Mouse (Mus musculus): ENCODE results near the gene Cenpo.

GRCm38 (mm10) chr12:4189060-4189447, 45.0 kb downstream of the Cenpo start:
- peak; percentile 59 for TF ChIP-seq CTCF (IDR thresholded peaks at IDR 0.05; ENCODE audit: low read depth)
- TF ChIP-seq EP300 (IDR thresholded peaks at IDR 0.05; ENCODE audit: low read depth): no peak
